Mouse (Mus musculus) liver, embryonic 14.5 days (tissue): Measurements from ENCODE around the gene Cysrt1. TPM values are rescaled to one million over a fixed set of nuclear protein-coding genes. Genes with fewer than 3 reads are reported as not detected.
A peak's percentile ranks its signal among the peaks of the same experiment; 100 is the strongest.

Source experiments
- ATAC-seq: fragments of 200-750 bp; cut with Nextera tagmentation; 2 replicates; pipeline ENCODE4 v1.8.0; 2017; ENCODE audit warnings: moderate number of reproducible peaks, mild to moderate bottlenecking, moderate library complexity; ENCODE audit not compliant: insufficient read depth
- DNase-seq, 3 experiments: peaks; one replicate each; pipeline ENCODE4 v3.0.0-alpha.2; 2012 to 2013; ENCODE audit warnings: low read depth in 3 of 3, low spot score in 3 of 3
- H3K27ac ChIP-seq: fragments of 300-500 bp; sonication (generic); 2 replicates; pipeline ENCODE4 v1.5.1; 2014; ENCODE audit warnings: moderate library complexity, mild to moderate bottlenecking, control low read depth, inconsistent platforms
- H3K27me3 ChIP-seq: fragments of 300-500 bp; sonication (generic); 2 replicates; pipeline ENCODE4 v1.6.1; 2014; ENCODE audit warnings: mild to moderate bottlenecking, low read length, moderate library complexity; ENCODE audit not compliant: control insufficient read depth, insufficient read depth
- H3K36me3 ChIP-seq: fragments of 300-500 bp; sonication (generic); replicated peaks from 2 replicates; pipeline ENCODE4 v1.6.1; 2014; ENCODE audit warnings: low read depth; ENCODE audit not compliant: control insufficient read depth, insufficient read depth
- H3K4me1 ChIP-seq, 2 experiments: fragments of 200-500 bp in 1 of 2; fragments of 300-500 bp in 1 of 2; sonication (generic) in 1 of 2; replicated peaks; 2 replicates each; pipeline ENCODE4 v1.6.1; 2012 to 2014; ENCODE audit warnings: antibody characterized with exemption in 1 of 2, inconsistent platforms in 1 of 2, low read length in 1 of 2; ENCODE audit not compliant: control insufficient read depth in 2 of 2, insufficient read depth in 2 of 2
- H3K4me2 ChIP-seq: fragments of 300-500 bp; sonication (generic); 2 replicates; pipeline ENCODE4 v1.6.1; 2014; ENCODE audit warnings: low read depth, mild to moderate bottlenecking, control low read depth, moderate library complexity
- H3K4me3 ChIP-seq, 2 experiments: fragments of 200-500 bp in 1 of 2; fragments of 300-500 bp in 1 of 2; sonication (generic) in 1 of 2; 2 replicates each; pipeline ENCODE4 v1.5.1; 2012 to 2014; ENCODE audit warnings: low read depth in 2 of 2, low read length in 2 of 2, mild to moderate bottlenecking in 2 of 2, control low read depth in 1 of 2, inconsistent platforms in 1 of 2, moderate library complexity in 1 of 2; ENCODE audit not compliant: insufficient read depth in 1 of 2
- H3K9ac ChIP-seq: fragments of 300-500 bp; sonication (generic); replicated peaks from 2 replicates; pipeline ENCODE4 v1.6.1; 2014; ENCODE audit warnings: mild to moderate bottlenecking, control low read depth, moderate library complexity
- H3K9me3 ChIP-seq: fragments of 300-500 bp; sonication (generic); 2 replicates; pipeline ENCODE4 v1.6.1; 2016; ENCODE audit warnings: low read length, mixed read lengths; ENCODE audit not compliant: control insufficient read depth
- CTCF ChIP-seq: IDR thresholded peaks from 2 replicates; pipeline ENCODE4 v1.5.1; 2016; ENCODE audit warnings: antibody characterized with exemption, low read depth, control low read depth
- EP300 ChIP-seq: IDR thresholded peaks from 2 replicates; pipeline ENCODE4 v1.6.1; 2016; ENCODE audit warnings: antibody characterized with exemption, low read depth
- WGBS: fragments of 180-500 bp; shearing (Covaris S2); extraction: QIAGEN DNeasy Blood & Tissue Kit; methylation state at CpG from one replicate; pipeline ENCODE4 v1.1.7; 2014; ENCODE audit not compliant: insufficient replicate concordance; 5-methylcytosine and 5-hydroxymethylcytosine counted together
- polyA plus RNA-seq, 2 experiments: library from polyadenylated mRNA; depleted of rRNA in 1 of 2; stranded (reverse) in 1 of 2; unstranded in 1 of 2; fragments of >200 nt; fragmentation: Nextera tagmentation in 1 of 2; extraction: Ambion mirVana in 1 of 2; gene quantifications; 2 replicates each; pipeline versions ENCODE4 v1.2.1 to v1.2.3; 2012 to 2014

The Cysrt1 gene
- polyA plus RNA-seq, 2 experiments = not detected

DNA sequence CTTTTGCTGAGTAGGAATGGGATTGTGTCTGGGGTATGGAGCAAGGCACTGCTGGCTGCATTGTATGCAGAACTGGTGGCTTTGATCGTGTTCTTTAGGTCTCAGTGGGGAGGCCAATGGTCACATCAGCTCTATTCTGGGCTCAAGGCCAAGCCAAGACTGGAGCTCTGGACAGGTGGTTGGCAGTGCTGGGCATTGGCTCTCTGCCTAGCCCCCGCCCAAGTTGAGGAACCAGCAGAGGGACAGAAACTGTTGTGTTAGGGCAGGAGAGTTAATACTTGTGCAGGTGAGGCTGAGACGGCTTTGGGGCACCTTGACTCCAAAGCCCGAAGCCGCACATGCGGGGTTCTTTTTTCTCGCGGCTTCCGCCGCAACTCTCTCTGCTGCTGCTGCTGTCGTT is 47.4 kb upstream of the Cysrt1 start, which contains the start of gene Lrrc26:
Gene Lrrc26, plus strand, starts transcription at position 265 of the 400 bp plus-strand sequence.
- 8% methylated on average over 11 of the region's 11 CpGs for WGBS

DNA sequence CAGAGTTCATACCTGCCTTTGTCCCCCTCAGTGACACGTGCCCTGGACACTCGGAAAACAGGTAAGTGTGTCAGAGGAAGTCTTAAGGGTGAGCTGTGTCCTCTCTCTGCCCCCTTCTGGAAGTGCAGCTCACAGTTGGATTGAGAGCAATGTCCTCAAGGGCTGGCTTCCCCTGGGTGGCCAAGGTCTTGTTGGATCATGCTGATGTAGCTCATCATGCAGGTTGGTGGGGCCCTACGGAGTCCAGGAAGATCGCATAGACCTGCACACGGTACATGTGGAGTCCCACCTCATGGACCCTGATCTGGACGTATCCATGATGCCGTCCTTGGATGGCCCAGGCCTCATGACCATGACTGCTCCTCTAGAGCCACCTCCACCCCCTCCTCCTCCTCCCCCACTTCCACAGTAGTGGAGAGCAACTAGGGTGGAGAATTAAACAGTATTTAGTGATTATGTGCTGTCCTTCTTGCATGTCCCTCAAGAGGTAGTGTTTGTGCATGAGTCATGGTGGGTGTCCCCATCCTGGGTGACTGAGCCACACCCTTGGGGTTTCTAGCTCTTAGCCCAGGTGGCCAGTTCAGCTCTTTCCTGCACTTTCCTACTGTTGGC is 46.6 kb upstream of the Cysrt1 start:
- WGBS = 65% methylated on average over 7 of the region's 7 CpGs
- peaks cover 47% of the 10 kb centered on the region for H3K27me3 ChIP-seq

More for the DNA sequence above, 47.4 kb upstream of the Cysrt1 start, which contains the start of gene Lrrc26:
- TF ChIP-seq EP300 = no peak
- no peak for TF ChIP-seq CTCF
- ATAC-seq (no peak), DNase-seq (no peak)
- H3K4me2 ChIP-seq = no peak within 1 kb of the TSS
- H3K4me1 ChIP-seq = peaks cover 0 to 7% of the 10 kb centered on the region in 2 experiments; a peak in 1 of 4 replicates
- no peaks in the 10 kb centered on the region for H3K9me3 ChIP-seq
- H3K27ac ChIP-seq = no peak within 1 kb of the TSS
- H3K9ac ChIP-seq = no peak within 1 kb of the TSS
- peaks cover 47% of the 10 kb centered on the region for H3K27me3 ChIP-seq
- H3K36me3 ChIP-seq = peaks cover 4% of the 10 kb centered on the region
- no peak within 1 kb of the TSS for H3K4me3 ChIP-seq

DNA sequence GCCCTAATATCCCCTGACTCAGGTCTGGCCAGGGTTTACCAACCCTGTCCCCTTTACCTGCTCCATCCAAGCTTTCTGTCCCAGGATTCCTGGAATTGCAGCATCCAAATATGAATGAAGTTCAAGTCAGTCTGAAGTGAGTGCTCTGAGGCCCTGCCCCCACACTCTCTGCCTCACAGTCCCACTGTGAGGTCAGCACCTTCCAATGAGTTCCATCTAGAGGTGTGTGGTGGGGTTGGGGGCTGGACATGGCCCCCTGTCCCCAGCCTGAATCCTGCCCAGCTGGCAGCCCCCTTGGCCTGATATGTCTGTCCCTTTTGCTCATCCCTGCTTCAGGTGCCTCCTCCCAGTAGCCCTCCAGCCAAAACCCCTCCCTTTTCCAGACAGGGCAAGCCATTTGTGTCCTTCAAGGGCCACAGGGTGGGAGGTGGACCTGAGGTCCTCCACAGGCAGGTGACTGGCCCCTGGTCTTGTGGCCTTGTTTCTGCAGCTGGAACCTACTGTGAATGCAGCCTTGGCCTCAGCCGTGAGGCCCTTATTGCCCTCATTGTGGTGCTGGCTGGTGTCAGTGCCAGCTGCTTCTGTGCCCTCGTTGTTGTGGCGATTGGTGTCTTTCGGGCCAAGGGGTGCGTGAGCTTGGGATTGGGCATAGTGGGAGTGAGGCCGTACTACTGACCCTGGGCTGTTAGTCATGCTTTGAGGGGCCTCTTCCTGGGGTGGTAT is 45.8 kb upstream of the Cysrt1 start, which contains the start of gene Tmem210:
Gene Tmem210, plus strand, starts transcription at position 219 of the 723 bp plus-strand sequence.
- Histone ChIP-seq H3K4me2 (no peak within 1 kb of the TSS), H3K27ac (no peak within 1 kb of the TSS), H3K4me3 (no peak within 1 kb of the TSS), H3K4me1 (peaks cover 0 to 7% of the 10 kb centered on the region in 2 experiments; a peak in 1 of 4 replicates), H3K9me3 (no peaks in the 10 kb centered on the region), H3K27me3 (peaks cover 47% of the 10 kb centered on the region), H3K9ac (no peak within 1 kb of the TSS), H3K36me3 (peaks cover 4% of the 10 kb centered on the region)
- TF ChIP-seq EP300 (no peak), CTCF (no peak)
- DNase-seq (no peak), ATAC-seq (no peak)
- WGBS = 73% methylated on average over 6 of the region's 6 CpGs

More for the DNA sequence above, 46.6 kb upstream of the Cysrt1 start:
- ATAC-seq (no peak), DNase-seq (no peak)
- no peak overlapping the region for H3K9ac ChIP-seq
- H3K9me3 ChIP-seq = no peaks in the 10 kb centered on the region
- peaks cover 0 to 7% of the 10 kb centered on the region in 2 experiments; a peak in 1 of 4 replicates for H3K4me1 ChIP-seq
- H3K4me3 ChIP-seq = no peak overlapping the region
- peaks cover 4% of the 10 kb centered on the region for H3K36me3 ChIP-seq
- TF ChIP-seq EP300 (no peak), CTCF (no peak)
- H3K4me2 ChIP-seq = no peak overlapping the region
- no peak overlapping the region for H3K27ac ChIP-seq

DNA sequence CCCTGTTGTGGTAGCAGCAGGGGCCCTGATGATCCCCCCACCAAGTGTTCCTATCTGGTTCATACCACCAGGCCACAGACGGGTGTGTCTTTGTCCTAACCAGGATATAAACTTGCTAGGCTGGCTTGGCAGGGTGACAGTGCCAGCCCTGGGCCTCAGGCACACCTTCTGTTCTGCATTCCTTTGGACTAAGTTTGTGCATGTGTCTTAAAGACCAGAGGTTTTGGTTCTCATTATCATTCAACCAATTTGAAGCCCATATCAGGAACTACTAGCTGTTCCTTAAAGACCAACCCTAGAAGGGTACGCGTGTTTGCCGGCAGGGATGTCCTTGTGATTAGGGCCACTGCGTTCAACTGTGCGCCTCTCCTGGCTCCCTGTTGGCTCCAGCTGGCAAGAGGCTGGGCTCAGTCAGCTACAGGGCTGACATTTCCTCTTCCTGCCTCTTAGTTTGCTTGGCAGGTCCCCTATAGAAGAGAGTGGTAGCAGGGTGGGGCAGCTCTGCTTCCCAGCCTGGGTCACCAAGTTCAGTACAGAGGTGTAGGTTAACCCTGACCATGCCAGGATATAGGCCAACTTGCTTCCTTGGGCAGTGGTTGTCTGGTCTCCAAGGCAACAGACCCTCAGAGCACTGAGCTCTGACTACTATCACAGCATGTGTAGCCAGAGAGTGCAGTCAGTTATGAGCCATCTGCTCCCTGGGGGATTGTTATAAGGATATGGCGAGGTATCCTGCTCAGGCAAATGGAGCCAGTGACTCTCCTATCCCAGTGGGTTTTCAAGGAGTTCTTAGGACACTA is 44.8 kb upstream of the Cysrt1 start:
- Histone ChIP-seq H3K27ac (no peak overlapping the region), H3K4me2 (no peak overlapping the region), H3K4me1 (peaks cover 0 to 7% of the 10 kb centered on the region in 2 experiments; a peak in 1 of 4 replicates), H3K36me3 (peaks cover 5% of the 10 kb centered on the region), H3K9ac (no peak overlapping the region), H3K9me3 (no peaks in the 10 kb centered on the region), H3K4me3 (no peak overlapping the region), H3K27me3 (peaks cover 38% of the 10 kb centered on the region)
- TF ChIP-seq EP300 (no peak), CTCF (no peak)
- peak; percentile 64; the same call in 1 of the 2 replicates for ATAC-seq
- DNase-seq = no peak
- WGBS = 24% methylated on average over 7 of the region's 7 CpGs
